ENCODE assay signal across 22 mouse cellular contexts in genomic region chr3:85780906-85781305, GRCm38 (mm10). TPM values are rescaled to one million over a fixed set of nuclear protein-coding genes. Genes with fewer than 3 reads are reported as not detected.
DNase-seq lines count a peak whose midpoint lies in the region; ATAC-seq and TF ChIP-seq lines count a peak whose summit lies in the region.
"Had no signal": no experiment of that assay in that cellular context is flagged by ENCODE, and none has a peak within 500 bp of the region (broad histone marks: within the 10 kb centered on the region; RNA-seq: fewer than 3 reads in every experiment).

No protein-coding gene starts in this region.

- no peak for TF ChIP-seq CTCF in lung, postnatal 0 days (IDR thresholded peaks at IDR 0.05)
- no peak for TF ChIP-seq CTCF in intestine, postnatal 0 days (IDR thresholded peaks at IDR 0.05; ENCODE audit: low read depth)

- H3K9me3 ChIP-seq in heart, embryonic 10.5 days, result no peaks in the 10 kb centered on the region
- H3K9me3 ChIP-seq in lung, postnatal 0 days (ENCODE audit: low read length), result no peaks in the 10 kb centered on the region
- no peaks in the 10 kb centered on the region for H3K9me3 ChIP-seq in intestine, postnatal 0 days (ENCODE audit: control insufficient read depth)
- H3K9me3 ChIP-seq: embryonic facial prominence, embryonic 15.5 days; forebrain, embryonic 10.5 days; G1E; midbrain, embryonic 12.5 days; neural tube, embryonic 13.5 days had no signal

- no peak for TF ChIP-seq EP300 in lung, postnatal 0 days (IDR thresholded peaks at IDR 0.05)

- no peak overlapping the region for H3K4me2 ChIP-seq in lung, postnatal 0 days (replicated peaks; ENCODE audit: low read depth, low read length)
- no peak overlapping the region for H3K4me2 ChIP-seq in intestine, postnatal 0 days (replicated peaks; ENCODE audit: low read depth)
- H3K4me2 ChIP-seq: embryonic facial prominence, embryonic 15.5 days; midbrain, embryonic 12.5 days; neural tube, embryonic 13.5 days had no signal

- intact Hi-C loops in left cerebral cortex, postnatal 4 days (cut with DNase I), result no loop called here

- H3K9ac ChIP-seq in lung, postnatal 0 days (replicated peaks; ENCODE audit: low read depth), result no peak overlapping the region
- H3K9ac ChIP-seq in intestine, postnatal 0 days (ENCODE audit: low read depth, low read length), result no peak overlapping the region
- H3K9ac ChIP-seq: embryonic facial prominence, embryonic 15.5 days; midbrain, embryonic 12.5 days; neural tube, embryonic 13.5 days had no signal

- H3K4me1 ChIP-seq in heart, embryonic 10.5 days, result peaks cover 10% of the 10 kb centered on the region; the same call in 1 of the 2 replicates
- no peaks in the 10 kb centered on the region for H3K4me1 ChIP-seq in lung, postnatal 0 days (ENCODE audit: insufficient read depth, low read depth, low read length)
- no peaks in the 10 kb centered on the region for H3K4me1 ChIP-seq in intestine, postnatal 0 days (replicated peaks; ENCODE audit: control insufficient read depth, insufficient read depth, low read length)
- H3K4me1 ChIP-seq: embryonic facial prominence, embryonic 15.5 days; forebrain, embryonic 10.5 days had no signal

- no peaks in the 10 kb centered on the region for H3K36me3 ChIP-seq in heart, embryonic 10.5 days
- no peaks in the 10 kb centered on the region for H3K36me3 ChIP-seq in lung, postnatal 0 days (ENCODE audit: insufficient read depth, low read length)
- no peaks in the 10 kb centered on the region for H3K36me3 ChIP-seq in intestine, postnatal 0 days (ENCODE audit: control insufficient read depth, insufficient read depth)
- H3K36me3 ChIP-seq: embryonic facial prominence, embryonic 15.5 days; forebrain, embryonic 10.5 days; G1E; midbrain, embryonic 12.5 days; neural tube, embryonic 13.5 days had no signal

- 64% methylated on average over 7 of the region's 7 CpGs for WGBS in heart, embryonic 10.5 days
- 73% methylated on average over 7 of the region's 7 CpGs for WGBS in lung, postnatal 0 days
- 80% methylated on average over 7 of the region's 7 CpGs for WGBS in intestine, postnatal 0 days

- no peak overlapping the region for H3K4me3 ChIP-seq in heart, embryonic 10.5 days
- H3K4me3 ChIP-seq in lung, postnatal 0 days (ENCODE audit: low read depth, low read length), result no peak overlapping the region
- H3K4me3 ChIP-seq in intestine, postnatal 0 days (ENCODE audit: low read depth, low read length), result no peak overlapping the region
- H3K4me3 ChIP-seq: embryonic facial prominence, embryonic 15.5 days; forebrain, embryonic 10.5 days; layer of hippocampus, adult 2 months; midbrain, embryonic 12.5 days; neural tube, embryonic 13.5 days had no signal

- no peak for ATAC-seq in lung, postnatal 0 days
- no peak for ATAC-seq in intestine, postnatal 0 days

- DNase-seq in cerebellum, postnatal 10 days, result peak; percentile 29 to 49
- no peak for DNase-seq in cerebellum, adult 11-12 months
- peak; percentile 44 for DNase-seq in left cerebral cortex, postnatal 4 days
- no peak for DNase-seq in left cerebral cortex, adult 8-10 months (ENCODE audit: low spot score in 2 of 2)
- peak; percentile 72 for DNase-seq in heart, embryonic 10.5 days (ENCODE audit: low spot score)
- DNase-seq in lung, postnatal 0 days (ENCODE audit: low spot score), result no peak
- DNase-seq: cerebellum, adult 9-10 months; kidney, adult 2 months; kidney, postnatal 10 days; layer of hippocampus, postnatal 36 days; liver; lung, postnatal 10 days; thymus, postnatal 36 days had no signal

- H3K27me3 ChIP-seq in heart, embryonic 10.5 days (ENCODE audit: insufficient read depth, poor library complexity, severe bottlenecking), result no peaks in the 10 kb centered on the region
- H3K27me3 ChIP-seq in lung, postnatal 0 days (replicated peaks; ENCODE audit: insufficient read depth, low read length), result no peaks in the 10 kb centered on the region
- H3K27me3 ChIP-seq in intestine, postnatal 0 days (replicated peaks; ENCODE audit: control insufficient read depth, insufficient read depth, low read length), result no peaks in the 10 kb centered on the region
- H3K27me3 ChIP-seq: embryonic facial prominence, embryonic 15.5 days; midbrain, embryonic 12.5 days; neural tube, embryonic 13.5 days had no signal

- no peak overlapping the region for H3K27ac ChIP-seq in heart, embryonic 10.5 days
- H3K27ac ChIP-seq in lung, postnatal 0 days (ENCODE audit: low read length), result no peak overlapping the region
- no peak overlapping the region for H3K27ac ChIP-seq in intestine, postnatal 0 days (ENCODE audit: low read depth, low read length)
- H3K27ac ChIP-seq: embryonic facial prominence, embryonic 15.5 days; forebrain, embryonic 10.5 days; layer of hippocampus, adult 2 months; neural tube, embryonic 13.5 days had no signal

RNA-seq across cellular contexts. Expression of gene Fam160a1, which starts 36.2 kb away (rescaled TPM):
- 1 to 10 TPM; 3.5 to 4.3 TPM for total RNA-seq in left cerebral cortex, postnatal 4 days (2021)
- 1 to 10 TPM; 3.4 to 5.0 (median 3.9) TPM for total RNA-seq in left cerebral cortex, adult 8-10 months (2022)
- polyA plus RNA-seq in heart, embryonic 10.5 days (2016; fragmentation: Nextera tagmentation; extraction: Ambion mirVana), result 1.7 and 2.1 TPM in 2 replicates
- polyA plus RNA-seq in lung, postnatal 0 days (2015; fragmentation: Nextera tagmentation; extraction: Ambion mirVana), result 4.6 and 5.3 TPM in 2 replicates
- 2.3 and 2.6 TPM in 2 replicates for polyA plus RNA-seq in intestine, postnatal 0 days (2015; fragmentation: Nextera tagmentation; extraction: Ambion mirVana)
- total RNA-seq: hematopoietic stem cell, adult 5-6 weeks; megakaryocyte progenitor cell, adult 5-6 weeks had no signal
- polyA plus RNA-seq: G1E had no signal

Comparison
In these comparisons a context has a peak if more than half of its experiments do, and no peak if none do; other contexts are left out.
1. DNase-seq: peak in cerebellum, postnatal 10 days (2 of 2), left cerebral cortex, postnatal 4 days (single experiment) and heart, embryonic 10.5 days (single experiment); none in cerebellum, adult 11-12 months (single experiment), left cerebral cortex, adult 8-10 months (0 of 2) and lung, postnatal 0 days (single experiment).